Mouse (Mus musculus) frontal cortex, adult 2 months (tissue): Measurements from ENCODE around the gene Ccr9. TPM values are rescaled to one million over a fixed set of nuclear protein-coding genes. Genes with fewer than 3 reads are reported as not detected.
"Not testable (repeated sequence)": the region's sequence is repeated elsewhere in the genome, so short reads cannot be mapped to it uniquely, and the experiment has no call there.

Experiments
- DNase-seq, 2 experiments: peaks; one replicate each; pipeline ENCODE4 v3.0.0; 2022; ENCODE audit warnings: low spot score in 1 of 2; ENCODE audit errors: extremely low spot score in 1 of 2
- polyA plus RNA-seq: library from polyadenylated mRNA; depleted of rRNA; stranded (reverse); fragments of >200 nt; gene quantifications from 2 replicates; pipeline ENCODE4 v1.2.3, GENCODE M21; 2012

The Ccr9 gene
- polyA plus RNA-seq, 1 experiment: 0.44 TPM

DNA sequence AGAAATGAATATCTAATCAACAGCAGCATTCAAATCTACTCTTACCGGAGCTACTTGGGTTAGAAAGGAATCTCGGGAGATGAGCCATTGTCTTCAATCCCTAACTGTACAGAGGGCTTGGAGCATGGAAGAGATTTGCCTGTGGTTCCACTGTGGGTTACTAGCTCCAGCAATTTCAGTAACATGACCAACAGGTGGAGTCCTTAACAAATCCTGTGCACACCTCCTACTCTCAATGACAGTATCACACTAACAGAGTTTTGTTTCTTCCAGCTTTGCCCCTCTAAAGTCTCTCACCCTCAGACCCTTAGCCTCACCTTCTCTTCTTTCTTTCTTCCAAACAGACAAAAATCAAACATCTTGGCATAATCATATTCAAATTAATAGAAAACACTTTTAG lies 34.9 kb downstream of the Ccr9 start:
- DNase-seq: no peak

GRCm38 (mm10) chr9:123716301-123716700 lies 38.1 kb downstream of the Ccr9 start:
- no peak for DNase-seq

DNA sequence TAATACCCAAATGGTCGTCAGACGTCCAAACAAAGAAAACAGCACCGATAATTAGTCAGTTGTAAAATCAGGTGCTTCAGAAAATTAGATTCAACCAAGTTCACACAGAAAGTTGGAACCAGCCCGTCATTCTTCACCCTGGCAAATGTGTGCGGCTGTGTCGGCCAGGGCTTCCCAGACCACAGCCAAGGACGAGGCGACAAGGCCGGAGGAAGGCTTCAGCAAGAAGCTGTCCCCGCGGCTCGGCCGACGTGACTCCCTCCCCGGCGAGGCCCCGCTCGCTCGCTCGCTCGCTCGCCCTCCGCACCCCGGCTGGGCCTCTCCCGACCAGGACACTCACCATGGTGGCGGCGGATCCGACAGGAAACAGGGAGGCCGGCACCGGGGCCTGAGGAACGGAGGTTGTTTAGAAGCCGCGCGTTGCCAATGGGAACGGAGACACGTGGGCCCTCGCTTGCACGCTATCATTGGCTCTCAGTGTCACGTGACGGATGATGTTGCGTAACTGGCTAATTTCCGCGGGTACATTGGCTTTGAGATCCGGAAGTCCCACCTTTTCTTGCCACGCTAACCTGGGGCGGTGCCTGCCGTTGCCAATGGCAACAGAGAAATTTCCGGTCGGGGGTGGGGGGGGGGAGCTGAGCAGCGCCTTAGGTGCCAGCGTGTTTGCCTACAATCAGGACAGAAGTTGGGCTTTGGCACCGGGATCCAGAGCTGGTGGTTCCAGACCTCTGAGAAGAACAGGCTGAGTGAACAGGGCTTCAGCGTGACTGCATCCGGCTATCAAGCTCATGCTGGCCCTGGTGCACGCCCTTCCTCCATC lies 39.2 kb downstream of the Ccr9 start, which contains the start of gene Lztfl1:
TSS of gene Lztfl1 (minus strand) at position 512 of the 823 bp plus-strand sequence.
- peak; percentile 97 to 98 for DNase-seq

DNA sequence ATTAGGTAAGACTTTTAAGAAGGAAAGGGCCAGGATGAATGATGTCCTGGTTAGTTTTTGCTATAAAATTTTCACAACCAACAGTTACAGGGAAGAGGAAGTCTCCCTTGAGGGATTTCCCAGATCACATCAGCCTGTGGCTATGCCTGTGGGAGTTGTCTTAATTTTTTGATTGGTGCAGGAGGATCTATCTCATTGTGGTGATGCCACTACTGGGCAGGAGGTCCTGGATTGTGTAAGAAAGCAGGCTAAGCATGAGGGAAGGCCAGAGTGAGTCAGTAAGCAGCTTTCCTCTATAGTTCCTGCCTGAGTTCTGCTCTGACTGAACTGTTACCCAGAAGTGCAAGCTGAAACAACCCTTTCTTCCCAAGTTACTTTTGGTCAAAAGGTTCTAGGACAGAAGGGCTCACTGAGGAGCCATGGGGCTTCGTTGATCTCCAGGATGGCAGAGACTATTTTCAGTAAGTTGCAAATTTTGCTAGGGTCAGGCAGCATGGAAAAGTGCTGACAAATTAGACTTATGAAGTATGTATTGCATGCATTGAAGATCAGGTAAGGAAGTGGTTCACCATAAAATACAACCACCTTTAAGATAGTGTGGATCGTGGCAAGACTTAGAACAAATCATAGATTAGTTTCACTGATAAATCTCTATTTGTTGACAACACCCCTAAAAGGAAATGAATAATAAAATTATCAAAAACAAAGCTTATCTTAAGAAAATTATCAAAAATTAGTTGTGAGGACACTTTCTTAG lies 44.7 kb downstream of the Ccr9 start:
- no peak for DNase-seq

DNA sequence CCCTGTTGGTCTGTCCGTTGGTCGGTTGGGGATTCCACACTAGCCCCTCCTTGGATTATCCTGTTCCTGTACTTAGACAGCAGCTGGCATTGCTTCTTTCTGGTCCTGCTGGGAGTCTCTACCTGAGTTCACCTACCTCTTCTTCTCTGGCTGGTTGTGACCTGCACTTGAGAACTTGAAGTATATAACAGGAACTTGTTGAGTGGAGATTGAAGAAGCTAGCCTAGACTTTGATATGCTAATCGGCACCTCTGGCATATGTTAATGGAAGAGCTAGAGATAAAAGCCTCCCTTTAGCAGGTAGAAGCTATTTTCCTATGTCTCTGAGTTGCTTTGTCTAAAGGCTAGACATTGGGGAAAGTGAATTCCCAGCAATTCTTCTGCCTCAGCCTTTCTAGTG lies 53.0 kb downstream of the Ccr9 start:
- no peak for DNase-seq

DNA sequence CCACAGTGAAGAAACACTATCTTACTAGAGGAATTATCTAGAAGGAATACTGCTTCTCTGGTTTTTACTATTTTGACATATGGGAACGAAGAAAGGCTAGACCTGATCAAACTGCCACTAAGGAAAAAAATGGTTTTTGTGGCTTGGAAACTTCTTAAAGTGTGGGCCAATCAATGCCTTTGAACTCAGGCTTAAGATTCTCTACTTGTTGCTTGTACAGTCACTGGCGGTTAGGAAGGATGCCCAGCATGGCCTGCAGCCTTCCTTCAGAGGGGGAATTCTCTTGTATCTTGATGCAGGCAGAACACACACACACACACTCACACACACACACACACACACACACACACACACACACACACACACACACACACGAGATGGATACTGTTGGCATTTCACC lies 55.9 kb downstream of the Ccr9 start:
- DNase-seq: no peak

GRCm38 (mm10) chr9:123740799-123741198 lies 62.6 kb downstream of the Ccr9 start:
- no peak for DNase-seq

DNA sequence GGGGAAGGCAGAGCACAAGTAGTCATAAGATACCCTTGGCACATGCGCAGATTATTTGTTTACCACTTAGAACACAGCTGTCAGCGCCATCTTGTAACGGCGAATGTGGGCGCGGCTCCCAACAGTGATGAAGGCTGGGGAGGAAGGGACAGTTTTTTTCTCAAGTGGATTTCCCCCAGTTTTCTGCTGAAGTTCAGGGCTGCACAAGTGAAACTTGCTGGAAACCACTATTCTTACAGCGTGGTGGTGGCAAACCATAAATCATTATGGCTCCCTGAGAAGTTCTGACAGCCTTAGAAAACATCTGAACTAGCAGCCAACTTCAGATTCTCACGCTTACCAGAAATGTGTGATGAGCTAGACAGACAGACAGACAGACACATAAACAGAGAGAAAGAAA lies 71.4 kb downstream of the Ccr9 start:
- not testable (repeated sequence) for DNase-seq

DNA sequence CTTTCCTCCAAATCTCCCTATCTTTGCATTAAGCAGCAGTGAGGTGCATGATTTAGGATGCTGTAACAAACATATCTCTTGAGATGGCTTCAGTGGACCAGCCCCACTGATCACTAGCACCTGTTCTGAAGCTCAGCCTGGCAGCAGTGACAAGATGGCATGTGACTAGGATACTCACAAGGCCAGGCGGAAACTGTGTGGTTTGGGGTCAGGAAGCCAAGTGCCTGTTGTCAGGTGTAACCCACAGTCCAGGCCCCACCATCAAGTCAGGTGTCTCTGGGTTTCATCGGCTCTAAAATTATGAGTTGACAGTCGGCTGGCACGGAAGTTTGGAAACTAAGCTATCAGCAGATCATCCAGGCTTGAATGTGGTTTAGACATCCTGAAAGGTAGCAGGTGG lies 76.1 kb downstream of the Ccr9 start:
- no peak for DNase-seq

DNA sequence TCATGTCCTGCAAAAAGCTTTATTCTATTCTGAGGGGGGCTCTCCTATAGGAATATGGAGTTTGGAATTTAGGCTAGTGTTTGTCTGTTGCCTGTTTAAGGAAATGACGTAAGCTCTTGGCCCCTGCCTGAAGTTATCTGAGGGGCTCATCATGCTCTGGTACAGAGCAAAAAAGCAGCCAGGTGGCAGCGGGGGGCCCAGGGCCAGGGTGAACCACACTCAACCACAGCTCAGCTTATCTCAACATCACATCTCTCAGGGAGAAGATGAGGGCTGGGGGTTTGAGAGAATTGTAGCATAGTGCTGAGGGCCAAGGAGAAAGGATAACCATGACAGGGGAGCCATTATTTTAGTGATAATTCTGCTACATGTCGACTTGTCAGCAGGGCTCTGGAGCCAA lies 78.5 kb downstream of the Ccr9 start:
- no peak for DNase-seq

DNA sequence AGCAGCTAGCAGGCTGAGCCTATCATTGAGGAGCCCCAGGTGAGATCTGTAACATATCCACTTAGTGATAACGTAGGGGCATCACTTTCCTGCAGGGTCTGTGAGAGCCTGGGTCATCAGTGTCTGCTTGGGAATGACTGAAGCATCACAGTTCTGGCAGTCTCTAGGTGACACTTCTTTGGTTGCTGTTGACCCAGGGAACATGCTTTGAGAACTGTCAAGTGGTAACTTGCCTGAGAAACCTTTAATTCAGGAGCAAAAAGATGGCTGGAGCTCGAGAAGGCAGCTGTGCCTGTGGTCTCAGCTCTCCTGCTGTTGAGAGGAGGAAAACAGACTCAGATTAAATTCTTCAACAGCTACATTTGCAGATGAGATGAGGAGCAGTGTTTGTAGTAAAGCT lies 79.1 kb downstream of the Ccr9 start:
- DNase-seq: no peak

GRCm38 (mm10) chr9:123758156-123758555 lies 79.9 kb downstream of the Ccr9 start:
- no peak for DNase-seq

- no peak for DNase-seq
These were observed 80.4 kb downstream of the Ccr9 start for GRCm38 (mm10) chr9:123758645-123759044.

- no peak for DNase-seq
These were observed 82.6 kb downstream of the Ccr9 start for GRCm38 (mm10) chr9:123760806-123761205.

- no peak for DNase-seq
These were observed 84.6 kb downstream of the Ccr9 start for GRCm38 (mm10) chr9:123762886-123763285.

DNA sequence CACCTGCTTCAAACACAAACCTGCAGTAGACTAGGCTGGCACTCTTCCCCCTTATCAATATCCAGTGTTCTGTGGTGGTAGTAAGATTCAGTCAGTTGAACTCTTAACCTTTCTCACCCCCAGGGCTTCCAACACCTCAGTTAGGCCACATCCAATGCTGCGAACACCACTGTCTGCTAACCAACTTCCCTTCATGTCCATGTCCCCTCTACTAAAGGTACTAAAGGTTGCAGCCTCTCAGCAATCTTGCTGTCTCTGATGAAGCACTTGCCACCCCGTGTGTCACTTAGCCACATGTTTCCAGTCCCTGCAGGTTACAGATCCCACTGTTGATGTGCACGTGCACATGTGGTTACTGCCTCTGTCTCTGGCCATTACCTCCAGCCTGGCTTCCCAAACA lies 85.5 kb downstream of the Ccr9 start:
- no peak for DNase-seq

DNA sequence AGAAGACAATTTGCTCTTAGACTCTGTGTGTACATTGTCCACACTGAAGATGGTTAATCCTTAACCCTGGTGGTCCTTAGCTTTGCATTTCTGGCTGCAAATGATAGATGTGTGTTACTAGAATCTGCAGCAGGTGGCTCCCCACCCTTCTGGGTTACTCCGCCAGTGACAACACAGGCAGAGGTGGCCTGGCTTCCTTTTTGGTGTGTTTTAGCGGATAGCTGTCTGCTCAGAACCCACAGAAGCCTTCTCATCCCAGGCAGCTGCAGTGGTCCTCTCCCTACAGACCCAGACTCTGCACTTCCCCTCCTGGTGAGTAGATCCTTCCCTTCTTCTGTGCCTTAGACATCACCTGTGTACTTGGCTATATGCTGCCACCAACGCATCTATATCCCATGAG lies 88.8 kb downstream of the Ccr9 start:
- no peak for DNase-seq

GRCm38 (mm10) chr9:123768443-123768842 lies 90.2 kb downstream of the Ccr9 start:
- DNase-seq: no peak

GRCm38 (mm10) chr9:123769532-123769931 lies 91.3 kb downstream of the Ccr9 start:
- DNase-seq: no peak

GRCm38 (mm10) chr9:123773299-123773698 lies 95.1 kb downstream of the Ccr9 start:
- DNase-seq: not testable (repeated sequence)

DNA sequence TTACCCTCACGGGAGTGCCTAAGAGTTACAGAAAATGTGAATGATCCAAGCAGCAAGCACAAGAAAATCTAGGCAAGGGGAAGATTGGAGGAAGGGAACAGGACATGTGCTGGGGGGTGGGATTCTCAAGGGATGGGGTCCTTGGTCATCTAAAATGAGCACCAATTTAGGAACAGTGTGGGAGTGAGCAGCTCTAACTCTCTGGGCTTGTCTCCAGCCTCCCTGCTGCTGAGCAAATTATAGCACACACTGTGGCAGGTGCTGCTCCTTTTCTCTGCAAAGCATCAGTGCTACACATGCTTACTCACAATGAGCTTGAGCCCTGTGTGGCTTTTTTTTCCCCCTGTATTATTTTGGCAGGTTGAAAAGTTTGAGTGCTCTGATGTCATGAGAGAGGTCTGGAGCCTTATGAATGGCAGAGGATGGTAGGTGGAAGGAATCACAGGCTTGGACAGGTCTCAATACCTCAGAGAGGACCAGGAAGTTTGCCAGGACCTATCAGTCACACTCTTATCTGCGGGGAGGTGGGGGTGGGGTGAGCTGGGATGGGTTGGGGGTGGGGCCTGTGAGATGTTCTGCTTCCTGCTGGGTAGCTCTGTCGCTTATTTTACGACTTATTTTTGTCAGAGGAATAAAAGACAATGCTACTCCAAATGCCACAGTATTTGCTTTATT lies 110.8 kb downstream of the Ccr9 start:
- no peak for DNase-seq
